Mouse (Mus musculus) liver, postnatal 0 days (tissue): ENCODE measurements around the gene Vps52. TPM values are rescaled to one million over a fixed set of nuclear protein-coding genes. Genes with fewer than 3 reads are reported as not detected.
A peak's percentile ranks its signal among the peaks of the same experiment; 100 is the strongest.

Source experiments
- ATAC-seq: fragments of 200-750 bp; cut with Nextera tagmentation; 2 replicates; pipeline ENCODE4 v1.8.0; 2017; ENCODE audit warnings: mild to moderate bottlenecking, moderate library complexity
- DNase-seq: peaks from one replicate; pipeline ENCODE4 v3.0.0-alpha.2; 2016
- H3K27ac ChIP-seq: fragments of 300-500 bp; sonication (generic); 2 replicates; pipeline ENCODE4 v1.5.1; 2014; ENCODE audit warnings: antibody characterized with exemption, moderate library complexity, mild to moderate bottlenecking, low read depth
- H3K27me3 ChIP-seq: fragments of 300-500 bp; sonication (generic); 2 replicates; pipeline ENCODE4 v1.6.1; 2014; ENCODE audit warnings: low read length, control low read depth, mixed read lengths; ENCODE audit not compliant: insufficient read depth
- H3K36me3 ChIP-seq: fragments of 300-500 bp; sonication (generic); replicated peaks from 2 replicates; pipeline ENCODE4 v1.6.1; 2014; ENCODE audit warnings: mild to moderate bottlenecking, control low read depth, low read length, moderate library complexity, mixed read lengths; ENCODE audit not compliant: insufficient read depth
- H3K4me1 ChIP-seq: fragments of 300-500 bp; sonication (generic); 2 replicates; pipeline ENCODE4 v1.6.1; 2014; ENCODE audit warnings: antibody characterized with exemption, mild to moderate bottlenecking, control low read depth; ENCODE audit not compliant: insufficient read depth
- H3K4me2 ChIP-seq: fragments of 300-500 bp; sonication (generic); 2 replicates; pipeline ENCODE4 v1.6.1; 2014; ENCODE audit warnings: low read depth, mild to moderate bottlenecking, low read length, moderate library complexity, mixed read lengths
- H3K4me3 ChIP-seq: fragments of 300-500 bp; sonication (generic); 2 replicates; pipeline ENCODE4 v1.5.1; 2014; ENCODE audit warnings: low read depth, low read length
- H3K9ac ChIP-seq: fragments of 300-500 bp; sonication (generic); replicated peaks from 2 replicates; pipeline ENCODE4 v1.6.1; 2014; ENCODE audit warnings: mild to moderate bottlenecking, moderate library complexity
- H3K9me3 ChIP-seq: fragments of 300-500 bp; sonication (generic); 2 replicates; pipeline ENCODE4 v1.6.1; 2016; ENCODE audit warnings: mild to moderate bottlenecking, control low read depth, low read length, mixed read lengths
- CTCF ChIP-seq: sonication (generic); IDR thresholded peaks from 2 replicates; pipeline ENCODE4 v1.5.1; 2016; ENCODE audit warnings: antibody characterized with exemption, low read depth
- EP300 ChIP-seq: IDR thresholded peaks from 2 replicates; pipeline ENCODE4 v1.6.1; 2016; ENCODE audit warnings: antibody characterized with exemption, low read depth, mild to moderate bottlenecking
- WGBS: fragments of 180-500 bp; shearing (Covaris S2); extraction: QIAGEN DNeasy Blood & Tissue Kit; methylation state at CpG from one replicate; pipeline ENCODE4 v1.1.7; 2014; ENCODE audit not compliant: insufficient replicate concordance; 5-methylcytosine and 5-hydroxymethylcytosine counted together
- polyA plus RNA-seq: library from polyadenylated mRNA; unstranded; fragments of >200 nt; fragmentation: Nextera tagmentation; extraction: Ambion mirVana; gene quantifications from 2 replicates; pipeline ENCODE4 v1.2.1, GENCODE M21; 2015

The Vps52 gene
- polyA plus RNA-seq, 1 experiment from 2014 or later: 13.4 TPM

GRCm38 (mm10) chr17:33962876-33963275, 7.3 kb downstream of the Vps52 start:
- ATAC-seq: no peak
- Histone ChIP-seq H3K4me3 (no peak overlapping the region), H3K9ac (no peak overlapping the region), H3K4me1 (no peaks in the 10 kb centered on the region), H3K27ac (no peak overlapping the region), H3K36me3 (peaks cover 37% of the 10 kb centered on the region), H3K9me3 (no peaks in the 10 kb centered on the region), H3K27me3 (no peaks in the 10 kb centered on the region), H3K4me2 (no peak overlapping the region)
- WGBS: 91% methylated on average over 7 of the region's 7 CpGs
- DNase-seq: no peak
- TF ChIP-seq EP300 (no peak), CTCF (no peak)

- TF ChIP-seq CTCF (no peak), EP300 (no peak)
- no peak for DNase-seq
- Histone ChIP-seq H3K9ac (no peak overlapping the region), H3K36me3 (peaks cover 14% of the 10 kb centered on the region), H3K4me3 (no peak overlapping the region), H3K4me2 (no peak overlapping the region), H3K27ac (no peak overlapping the region), H3K27me3 (no peaks in the 10 kb centered on the region), H3K4me1 (no peaks in the 10 kb centered on the region), H3K9me3 (peaks cover 3% of the 10 kb centered on the region; the same call in 1 of the 2 replicates)
- 84% methylated on average over 17 of the region's 17 CpGs for WGBS
- no peak for ATAC-seq
Measured at GRCm38 (mm10) chr17:33965082-33965845, 9.7 kb downstream of the Vps52 start.

GRCm38 (mm10) chr17:33965846-33966550, 10.4 kb downstream of the Vps52 start:
- no peak for TF ChIP-seq EP300
- no peak for TF ChIP-seq CTCF
- H3K4me3 ChIP-seq: no peak overlapping the region
- DNase-seq (no peak), ATAC-seq (no peak)
- H3K4me1 ChIP-seq: no peaks in the 10 kb centered on the region
- H3K9me3 ChIP-seq: peaks cover 7% of the 10 kb centered on the region; the same call in 1 of the 2 replicates
- H3K9ac ChIP-seq: no peak overlapping the region
- H3K27me3 ChIP-seq: no peaks in the 10 kb centered on the region
- H3K4me2 ChIP-seq: no peak overlapping the region
- H3K27ac ChIP-seq: no peak overlapping the region
- 84% methylated on average over 16 of the region's 16 CpGs for WGBS
- H3K36me3 ChIP-seq: peaks cover 12% of the 10 kb centered on the region

GRCm38 (mm10) chr17:33968489-33968888, 12.9 kb downstream of the Vps52 start:
- ATAC-seq (peak; percentile 83), DNase-seq (peak; percentile 89)
- Histone ChIP-seq H3K4me3 (no peak overlapping the region), H3K9ac (no peak overlapping the region), H3K4me2 (no peak overlapping the region), H3K36me3 (peaks cover 6% of the 10 kb centered on the region; the same call in 1 of the 2 replicates), H3K27ac (no peak overlapping the region), H3K4me1 (no peaks in the 10 kb centered on the region), H3K9me3 (peaks cover 7% of the 10 kb centered on the region; the same call in 1 of the 2 replicates), H3K27me3 (no peaks in the 10 kb centered on the region)
- 2% methylated on average over 9 of the region's 9 CpGs for WGBS
- TF ChIP-seq CTCF: peak; percentile 96
- TF ChIP-seq EP300: no peak

GRCm38 (mm10) chr17:33968927-33969326, 13.3 kb downstream of the Vps52 start:
- Histone ChIP-seq H3K36me3 (peaks cover 6% of the 10 kb centered on the region; the same call in 1 of the 2 replicates), H3K27me3 (no peaks in the 10 kb centered on the region), H3K9ac (no peak overlapping the region), H3K27ac (no peak overlapping the region), H3K4me3 (no peak overlapping the region), H3K4me1 (no peaks in the 10 kb centered on the region), H3K4me2 (no peak overlapping the region), H3K9me3 (peaks cover 7% of the 10 kb centered on the region; the same call in 1 of the 2 replicates)
- ATAC-seq (peak; percentile 78), DNase-seq (no peak)
- peak; percentile 53 for TF ChIP-seq CTCF
- no peak for TF ChIP-seq EP300
- 33% methylated on average over 5 of the region's 5 CpGs for WGBS

GRCm38 (mm10) chr17:33969394-33969793, 13.8 kb downstream of the Vps52 start:
- 78% methylated on average over 4 of the region's 4 CpGs for WGBS
- Histone ChIP-seq H3K9ac (no peak overlapping the region), H3K27me3 (no peaks in the 10 kb centered on the region), H3K36me3 (peaks cover 6% of the 10 kb centered on the region; the same call in 1 of the 2 replicates), H3K9me3 (peaks cover 7% of the 10 kb centered on the region; the same call in 1 of the 2 replicates), H3K4me3 (no peak overlapping the region), H3K4me2 (no peak overlapping the region), H3K27ac (no peak overlapping the region), H3K4me1 (no peaks in the 10 kb centered on the region)
- ATAC-seq (no peak), DNase-seq (no peak)
- TF ChIP-seq EP300 (no peak), CTCF (peak; percentile 57)
